Mouse (Mus musculus): ENCODE data around the gene Hspb6. TPM values are rescaled to one million over a fixed set of nuclear protein-coding genes. Genes with fewer than 3 reads are reported as not detected.

The Hspb6 gene
- polyA plus RNA-seq, 1 experiment from 2014 or later = 4.1 TPM

DNA sequence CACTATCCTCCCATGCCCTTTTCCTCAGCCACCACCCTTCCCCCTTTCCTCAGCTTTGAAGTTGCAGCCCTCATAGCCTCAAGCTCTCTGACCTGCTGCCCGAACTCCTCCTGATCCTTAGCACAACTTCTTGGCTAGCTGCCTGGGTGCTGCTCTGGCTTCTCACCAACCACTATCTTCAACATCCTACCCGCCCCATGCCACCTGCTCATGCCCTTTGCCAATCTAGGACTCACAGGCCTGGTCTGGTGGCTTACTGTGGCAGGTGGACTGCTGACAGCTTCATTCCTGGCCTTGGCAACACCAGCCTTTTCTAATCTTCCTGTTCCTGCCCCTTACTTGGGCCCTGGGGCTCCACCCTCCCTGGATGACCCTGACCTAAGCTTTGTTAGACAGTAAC, 21.0 kb downstream of the Hspb6 start:
- WGBS = 84% methylated on average over 2 of the region's 2 CpGs
- DNase-seq (ENCODE audit: low spot score) = no peak
- peaks cover 100% of the 10 kb centered on the region for H3K36me3 ChIP-seq (replicated peaks)
- H3K27ac ChIP-seq (replicated peaks) = no peak overlapping the region
- no peaks in the 10 kb centered on the region for H3K9me3 ChIP-seq
- H3K4me3 ChIP-seq = no peak overlapping the region
- no peaks in the 10 kb centered on the region for H3K27me3 ChIP-seq (replicated peaks; ENCODE audit: low read depth, poor library complexity, severe bottlenecking)
- no peaks in the 10 kb centered on the region for H3K4me1 ChIP-seq

DNA sequence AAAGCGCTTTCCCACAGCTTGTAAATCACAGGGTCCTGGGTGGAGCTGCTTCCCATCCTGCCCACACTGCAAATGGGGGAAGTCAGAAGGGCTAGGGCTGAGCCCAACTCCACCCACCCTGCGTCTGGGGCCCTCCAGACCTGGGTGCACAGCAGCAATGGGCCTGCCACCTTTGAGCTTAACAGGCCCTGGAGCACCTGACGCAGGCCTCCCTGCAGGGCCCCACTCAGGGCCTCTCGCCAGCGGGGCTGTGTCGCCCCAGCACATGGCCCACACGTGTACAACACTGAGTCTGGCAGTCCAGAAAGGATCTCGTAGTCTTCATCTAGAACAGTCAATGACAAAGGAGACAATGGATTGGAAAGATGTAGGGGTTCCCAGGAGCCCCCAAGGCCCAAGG, 28.0 kb downstream of the Hspb6 start:
- Histone ChIP-seq H3K36me3 (replicated peaks) (peaks cover 100% of the 10 kb centered on the region), H3K4me1 (no peaks in the 10 kb centered on the region), H3K27ac (replicated peaks) (no peak overlapping the region), H3K27me3 (replicated peaks; ENCODE audit: low read depth, poor library complexity, severe bottlenecking) (no peaks in the 10 kb centered on the region), H3K4me3 (no peak overlapping the region), H3K9me3 (no peaks in the 10 kb centered on the region)
- no peak for DNase-seq (ENCODE audit: low spot score)
- WGBS = 96% methylated on average over 8 of the region's 8 CpGs

DNA sequence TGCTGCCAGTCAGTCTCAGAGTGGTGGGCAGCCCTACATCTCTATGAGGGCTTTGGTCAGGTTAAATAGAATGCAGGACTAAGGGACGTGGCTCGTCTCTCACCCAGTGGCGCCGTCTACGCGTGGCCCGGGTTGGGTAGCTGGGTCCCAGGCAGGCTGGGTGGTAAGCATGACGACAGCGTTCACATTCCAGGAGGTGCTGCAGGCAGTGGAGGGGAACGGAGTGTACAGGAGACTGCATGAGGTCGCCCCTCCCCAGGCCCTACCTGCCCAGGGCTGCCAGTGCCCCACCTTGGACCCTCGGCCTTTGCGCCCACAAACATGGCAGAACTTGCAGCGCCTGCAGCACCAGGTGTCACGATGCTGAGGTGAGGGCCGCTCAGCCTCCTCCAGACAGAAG, 29.6 kb downstream of the Hspb6 start:
- no peak for DNase-seq (ENCODE audit: low spot score)
- no peak overlapping the region for H3K4me3 ChIP-seq

DNA sequence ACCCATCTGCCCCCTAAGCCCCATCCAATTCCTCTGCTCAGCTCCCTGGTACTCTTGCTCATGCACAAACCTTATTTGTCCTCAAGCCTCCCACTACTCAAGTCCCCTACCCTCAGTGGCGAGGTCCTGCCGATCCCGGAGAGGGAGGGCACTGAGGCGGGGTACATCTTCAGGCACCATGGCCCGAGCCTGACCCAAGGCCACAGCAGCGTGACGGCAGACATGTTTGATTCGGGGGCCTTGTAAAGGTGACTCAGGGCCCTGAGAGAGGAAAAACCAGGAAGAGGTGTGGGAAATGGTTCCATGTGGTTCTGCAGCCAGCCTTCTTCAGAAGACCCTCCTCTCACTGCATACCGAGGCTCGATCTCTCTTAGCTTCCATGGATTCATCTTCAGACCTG, 32.4 kb downstream of the Hspb6 start:
- no peaks in the 10 kb centered on the region for H3K27me3 ChIP-seq (replicated peaks; ENCODE audit: low read depth, poor library complexity, severe bottlenecking)
- H3K27ac ChIP-seq (replicated peaks) = no peak overlapping the region
- no peaks in the 10 kb centered on the region for H3K9me3 ChIP-seq
- no peak overlapping the region for H3K4me3 ChIP-seq
- peaks cover 78% of the 10 kb centered on the region for H3K36me3 ChIP-seq (replicated peaks)
- DNase-seq (ENCODE audit: low spot score) = no peak
- H3K4me1 ChIP-seq = peaks cover 15% of the 10 kb centered on the region
- 93% methylated on average over 10 of the region's 10 CpGs for whole genome bisulfite sequencing

More for the DNA sequence above, 29.6 kb downstream of the Hspb6 start:
- 95% methylated on average over 16 of the region's 16 CpGs for WGBS
- Histone ChIP-seq H3K27ac (replicated peaks) (no peak overlapping the region), H3K9me3 (no peaks in the 10 kb centered on the region), H3K36me3 (replicated peaks) (peaks cover 100% of the 10 kb centered on the region), H3K4me1 (peaks cover 1% of the 10 kb centered on the region), H3K27me3 (replicated peaks; ENCODE audit: low read depth, poor library complexity, severe bottlenecking) (no peaks in the 10 kb centered on the region)

DNA sequence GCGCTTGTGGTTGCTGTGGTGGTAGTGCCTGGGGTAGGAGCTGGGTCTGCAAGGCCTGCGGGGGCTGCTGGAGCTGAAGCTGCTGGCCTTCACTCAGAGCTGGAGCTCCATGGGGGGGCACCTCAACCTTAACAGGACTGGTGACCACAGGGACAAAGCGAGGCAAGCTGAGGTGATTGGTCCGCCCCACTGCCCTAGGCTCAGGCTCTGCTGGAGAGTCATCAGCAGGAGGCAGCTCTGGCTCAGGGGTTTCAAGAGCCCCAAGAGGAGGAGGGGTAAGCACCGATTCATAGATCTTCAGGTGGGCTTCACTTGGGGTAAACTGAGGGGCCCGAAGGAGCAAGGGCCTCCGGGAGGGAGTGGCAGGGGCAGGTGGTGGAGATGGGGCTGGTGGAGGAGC, 33.2 kb downstream of the Hspb6 start:
- 94% methylated on average over 7 of the region's 7 CpGs for WGBS
- H3K4me1 ChIP-seq = peaks cover 21% of the 10 kb centered on the region
- no peaks in the 10 kb centered on the region for H3K27me3 ChIP-seq (replicated peaks; ENCODE audit: low read depth, poor library complexity, severe bottlenecking)
- no peak overlapping the region for H3K27ac ChIP-seq (replicated peaks)
- H3K9me3 ChIP-seq = no peaks in the 10 kb centered on the region
- peak overlapping the region; percentile 8; the same call in 1 of the 2 replicates for H3K4me3 ChIP-seq
- no peak for DNase-seq (ENCODE audit: low spot score)
- peaks cover 70% of the 10 kb centered on the region for H3K36me3 ChIP-seq (replicated peaks)

DNA sequence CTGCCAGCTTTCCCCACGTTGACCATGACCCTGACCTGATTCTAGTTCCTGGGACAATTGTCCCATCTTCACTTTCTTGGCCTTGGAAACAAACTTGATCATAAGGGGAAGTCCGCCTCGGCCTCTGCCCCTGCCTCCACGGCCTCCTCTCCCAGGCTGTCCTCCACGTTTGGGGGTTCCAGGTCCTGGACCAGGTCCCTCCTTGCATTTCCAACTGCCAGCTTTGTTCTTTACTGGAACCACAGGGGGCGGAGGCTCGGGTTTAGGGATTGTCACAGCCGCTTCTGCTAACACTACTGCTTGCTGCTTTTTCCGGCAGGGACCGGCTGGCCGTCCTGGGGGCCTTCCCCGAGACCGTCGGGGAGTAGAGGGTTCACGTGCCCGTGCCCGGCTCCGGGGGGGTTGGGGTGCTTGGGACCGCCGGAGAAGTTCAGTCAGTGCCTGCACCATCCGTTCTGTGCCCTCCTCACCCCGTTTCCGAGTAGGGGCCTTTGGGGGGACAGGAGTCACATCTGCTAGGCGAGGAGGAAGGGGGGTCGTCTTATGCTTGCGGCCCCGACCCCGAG, 34.6 kb downstream of the Hspb6 start:
- Histone ChIP-seq H3K36me3 (replicated peaks) (peaks cover 56% of the 10 kb centered on the region), H3K27ac (replicated peaks) (no peak overlapping the region), H3K4me1 (peaks cover 24% of the 10 kb centered on the region), H3K27me3 (replicated peaks; ENCODE audit: low read depth, poor library complexity, severe bottlenecking) (no peaks in the 10 kb centered on the region), H3K4me3 (peak overlapping the region; percentile 99), H3K9me3 (no peaks in the 10 kb centered on the region)
- WGBS = 90% methylated on average over 28 of the region's 28 CpGs
- no peak for DNase-seq (ENCODE audit: low spot score)

DNA sequence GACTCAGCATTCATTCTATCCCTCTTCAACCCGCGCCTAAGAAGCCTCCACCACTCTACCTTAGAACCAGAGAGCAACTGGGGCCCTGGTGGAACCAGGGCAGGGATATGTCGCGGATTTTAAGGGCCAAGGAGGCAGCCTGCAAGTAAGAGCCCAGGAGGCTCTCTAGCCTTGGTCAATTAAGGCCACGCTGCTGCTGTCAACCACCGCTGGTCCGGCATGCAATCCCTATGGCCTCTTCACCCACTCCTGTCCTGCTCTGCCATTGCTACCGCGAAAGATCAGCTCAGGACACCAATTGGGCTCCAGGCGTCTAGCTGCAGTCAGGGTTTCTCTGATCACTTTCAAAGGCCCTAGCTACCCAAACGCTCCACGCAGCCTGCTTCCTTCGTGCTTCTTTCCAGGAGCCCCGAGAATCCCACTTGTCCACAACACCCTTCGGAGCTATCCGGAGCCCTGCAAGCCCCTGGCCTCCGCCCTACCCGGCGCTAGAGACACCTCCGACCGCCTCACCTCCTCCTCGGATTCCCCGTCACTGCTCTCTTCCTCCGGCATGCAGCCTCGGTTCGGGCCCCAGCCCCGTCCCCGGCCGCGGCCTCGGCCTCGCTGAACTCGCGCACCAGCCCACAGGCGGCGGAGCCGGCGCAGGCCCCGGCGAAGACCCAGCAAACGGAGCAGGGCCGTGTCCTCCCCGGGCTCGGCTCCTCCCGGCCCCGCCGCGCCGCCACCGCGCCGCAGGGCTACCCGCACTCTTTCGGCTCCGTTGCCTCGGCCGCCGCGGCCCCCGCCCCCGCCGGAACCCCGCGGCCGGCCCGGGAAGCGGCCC, 36.1 kb downstream of the Hspb6 start:
- Histone ChIP-seq H3K4me1 (peaks cover 24% of the 10 kb centered on the region), H3K27ac (replicated peaks) (peak overlapping the region; percentile 99), H3K36me3 (replicated peaks) (peaks cover 41% of the 10 kb centered on the region), H3K9me3 (no peaks in the 10 kb centered on the region), H3K4me3 (peak overlapping the region; percentile 99), H3K27me3 (replicated peaks; ENCODE audit: low read depth, poor library complexity, severe bottlenecking) (no peaks in the 10 kb centered on the region)
- DNase-seq (ENCODE audit: low spot score) = no peak
- WGBS = under 1% methylated on average over 67 of the region's 67 CpGs

DNA sequence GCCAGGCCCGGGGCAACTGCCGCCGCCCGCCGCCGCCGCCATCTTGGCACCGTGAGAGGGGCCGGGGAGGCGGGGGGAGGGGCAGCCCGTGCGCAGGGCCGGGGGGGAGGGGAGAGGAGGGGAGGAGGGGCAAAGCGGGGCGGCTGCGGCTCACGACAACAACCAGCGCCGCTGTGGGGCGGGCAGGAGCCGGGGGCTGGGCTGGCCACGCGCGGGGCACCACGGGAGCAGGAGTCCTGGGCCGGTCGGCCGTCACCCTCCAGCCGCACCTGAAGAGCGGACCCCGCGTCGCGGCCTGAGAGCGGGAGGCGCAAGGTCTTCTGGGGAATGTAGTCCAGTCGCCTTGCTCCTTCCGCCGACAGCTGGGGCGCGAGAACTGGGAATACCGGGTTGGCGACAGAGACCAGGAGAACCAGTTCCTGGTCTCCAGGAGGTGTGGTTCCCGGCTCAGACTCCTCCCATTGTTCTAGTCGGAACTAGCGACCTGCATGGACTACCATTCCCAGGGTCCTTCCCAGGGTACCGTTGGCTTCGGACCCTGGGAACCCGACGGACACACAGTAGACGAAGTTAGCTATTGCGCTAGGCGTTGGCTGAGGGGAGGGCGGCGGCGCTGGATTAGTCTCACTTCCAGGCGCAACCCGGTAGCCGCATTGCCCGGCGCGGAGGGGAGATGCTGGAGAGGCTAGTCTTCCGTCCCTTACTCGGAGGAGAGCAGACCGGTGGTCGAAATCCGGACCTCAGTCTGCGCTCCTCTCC, 36.9 kb downstream of the Hspb6 start, which contains the start of gene Kmt2b:
Kmt2b (minus strand) TSS at position 51 of the 759 bp plus-strand sequence.
- WGBS = under 1% methylated on average over 66 of the region's 68 CpGs
- Histone ChIP-seq H3K27ac (replicated peaks) (peak within 1 kb of the TSS; percentile 99), H3K9me3 (no peaks in the 10 kb centered on the region), H3K27me3 (replicated peaks; ENCODE audit: low read depth, poor library complexity, severe bottlenecking) (no peaks in the 10 kb centered on the region), H3K4me3 (peak within 1 kb of the TSS; percentile 99), H3K36me3 (replicated peaks) (peaks cover 33% of the 10 kb centered on the region), H3K4me1 (peaks cover 24% of the 10 kb centered on the region)
- DNase-seq (ENCODE audit: low spot score) = peak; percentile 99

DNA sequence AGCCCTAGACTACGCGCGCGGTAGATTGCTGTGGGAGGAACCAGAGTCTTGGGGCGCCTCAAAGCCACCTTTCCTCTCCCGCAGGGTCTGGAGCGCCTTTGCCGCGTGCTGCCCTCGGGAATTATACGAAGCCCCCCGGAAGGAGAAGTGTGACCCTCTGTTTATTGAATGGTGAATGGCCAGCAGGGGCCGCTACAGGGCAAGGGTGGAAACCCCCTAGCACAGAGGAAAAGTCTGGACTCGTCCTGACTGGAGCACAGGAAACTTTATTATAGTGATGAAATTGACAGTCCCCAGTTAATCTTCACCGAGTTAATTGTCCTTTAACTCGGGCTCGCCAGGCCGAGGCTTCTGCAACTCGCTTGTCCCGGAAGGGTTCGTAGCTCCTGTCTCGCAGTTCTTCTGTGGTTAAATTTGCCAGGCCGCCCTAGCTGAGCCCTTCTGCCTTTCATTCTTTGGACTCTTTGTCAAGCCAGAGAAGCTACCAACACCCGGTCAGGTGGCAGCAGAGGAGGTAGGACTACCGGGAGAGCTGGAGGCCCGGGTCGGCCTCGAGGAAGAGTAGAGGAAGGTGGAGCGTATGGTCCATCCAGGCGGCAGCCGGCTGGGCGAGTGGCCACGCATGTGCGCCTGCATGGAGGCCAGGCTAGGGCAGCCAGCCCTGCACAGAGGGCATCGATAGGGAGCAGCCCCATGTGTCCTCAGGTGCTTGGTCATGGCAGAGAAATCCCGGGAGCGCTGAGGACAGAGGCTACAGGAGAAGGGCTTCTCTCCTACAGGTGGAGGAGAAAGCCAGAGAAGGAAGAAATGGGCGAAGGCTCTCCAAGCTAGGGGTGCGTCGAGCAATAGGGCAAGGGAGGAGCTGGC, 37.7 kb downstream of the Hspb6 start:
- DNase-seq (ENCODE audit: low spot score) = peak; percentile 90
- H3K27ac ChIP-seq (replicated peaks) = peak overlapping the region; percentile 99
- H3K4me1 ChIP-seq = peaks cover 24% of the 10 kb centered on the region
- H3K4me3 ChIP-seq = peak overlapping the region; percentile 99
- no peaks in the 10 kb centered on the region for H3K27me3 ChIP-seq (replicated peaks; ENCODE audit: low read depth, poor library complexity, severe bottlenecking)
- no peaks in the 10 kb centered on the region for H3K9me3 ChIP-seq
- WGBS = 30% methylated on average over 40 of the region's 40 CpGs
- peaks cover 25% of the 10 kb centered on the region for H3K36me3 ChIP-seq (replicated peaks)

DNA sequence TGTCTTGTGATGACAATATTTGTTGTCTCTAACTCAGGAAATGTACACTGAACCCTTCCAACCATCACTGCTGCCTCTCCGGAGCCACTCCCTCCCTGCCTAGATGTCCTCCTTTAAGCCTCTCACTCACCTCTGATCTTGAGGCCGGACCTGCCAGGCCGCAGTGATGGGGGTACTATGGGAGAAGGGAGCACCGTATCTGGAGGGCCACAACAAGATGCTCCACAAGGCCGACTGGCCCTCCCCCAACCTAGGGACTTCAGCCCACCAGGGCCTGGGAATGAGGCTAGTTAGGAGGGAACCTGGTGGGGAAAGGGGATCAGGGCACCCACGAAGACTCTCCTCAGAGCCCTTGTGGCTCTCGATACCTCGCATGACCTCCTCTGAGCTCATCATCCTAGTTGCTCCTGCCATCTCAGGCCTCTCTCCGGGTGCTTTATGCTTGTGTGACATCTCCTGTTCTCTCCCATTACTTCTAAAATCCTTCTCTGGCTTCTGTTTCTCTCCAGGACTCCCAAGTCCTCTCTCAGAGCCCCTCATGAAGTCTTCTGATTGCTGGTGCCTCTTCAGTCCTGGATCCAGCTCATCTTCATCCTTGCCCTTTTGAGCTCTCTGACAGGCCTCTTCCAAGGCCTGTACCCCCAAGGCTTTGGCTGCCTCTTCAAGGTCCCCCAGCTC, 39.1 kb downstream of the Hspb6 start:
- Histone ChIP-seq H3K27ac (replicated peaks) (no peak overlapping the region), H3K36me3 (replicated peaks) (peaks cover 11% of the 10 kb centered on the region), H3K9me3 (no peaks in the 10 kb centered on the region), H3K4me1 (peaks cover 24% of the 10 kb centered on the region), H3K4me3 (no peak overlapping the region), H3K27me3 (replicated peaks; ENCODE audit: low read depth, poor library complexity, severe bottlenecking) (no peaks in the 10 kb centered on the region)
- WGBS = 87% methylated on average over 9 of the region's 9 CpGs
- DNase-seq (ENCODE audit: low spot score) = no peak

DNA sequence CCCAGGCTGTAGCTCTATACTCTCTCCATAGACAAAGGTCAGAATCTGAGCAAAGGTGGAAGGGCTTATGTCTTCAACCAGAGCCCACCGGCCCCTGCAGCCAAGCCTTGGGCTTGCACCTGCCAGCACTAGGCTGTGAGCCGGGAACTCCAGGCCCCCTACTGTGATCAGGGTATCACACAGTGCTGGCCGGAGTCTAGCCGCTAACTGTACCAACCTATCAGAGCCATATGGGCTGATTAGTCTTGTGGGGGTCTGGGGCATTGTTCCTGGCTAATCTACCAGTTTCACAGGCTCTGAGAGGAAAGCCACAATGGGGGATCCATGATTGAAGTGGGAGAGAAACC, 39.6 kb downstream of the Hspb6 start:
- WGBS = 40% methylated on average over 4 of the region's 4 CpGs
- Histone ChIP-seq H3K27me3 (replicated peaks; ENCODE audit: low read depth, poor library complexity, severe bottlenecking) (no peaks in the 10 kb centered on the region), H3K4me1 (peaks cover 22% of the 10 kb centered on the region), H3K9me3 (no peaks in the 10 kb centered on the region), H3K36me3 (replicated peaks) (peaks cover 6% of the 10 kb centered on the region), H3K27ac (replicated peaks) (no peak overlapping the region), H3K4me3 (no peak overlapping the region)
- no peak for DNase-seq (ENCODE audit: low spot score)

Data from embryonic facial prominence, embryonic 10.5 days (tissue).